Mouse (Mus musculus): ENCODE results near the gene Otogl.

Otogl gene

GRCm38 (mm10) chr10:107930471-107931021 is 18.6 kb upstream of the Otogl start:
- TF ChIP-seq GATA4 (IDR thresholded peaks at IDR 0.05; ENCODE audit: insufficient replicate concordance, low read length): peak; percentile 59; the same call in 1 of the 2 replicates

GRCm38 (mm10) chr10:107925306-107925705 is 13.4 kb upstream of the Otogl start:
- no peak for TF ChIP-seq GATA4 (IDR thresholded peaks at IDR 0.05; ENCODE audit: insufficient replicate concordance, low read length)

- 0 out of 2 replicates have a peak, but pooled peaks have one; percentile 18 for TF ChIP-seq GATA4 (IDR thresholded peaks at IDR 0.05; ENCODE audit: insufficient replicate concordance, low read length)
These were observed 11.9 kb upstream of the Otogl start for GRCm38 (mm10) chr10:107923860-107924259.

GRCm38 (mm10) chr10:107922750-107923149 is 10.8 kb upstream of the Otogl start:
- no peak for TF ChIP-seq GATA4 (IDR thresholded peaks at IDR 0.05; ENCODE audit: insufficient replicate concordance, low read length)

GRCm38 (mm10) chr10:107921549-107921948 is 9.6 kb upstream of the Otogl start:
- TF ChIP-seq GATA4 (IDR thresholded peaks at IDR 0.05; ENCODE audit: insufficient replicate concordance, low read length): no peak

GRCm38 (mm10) chr10:107921134-107921533 is 9.2 kb upstream of the Otogl start:
- no peak for TF ChIP-seq GATA4 (IDR thresholded peaks at IDR 0.05; ENCODE audit: insufficient replicate concordance, low read length)

- TF ChIP-seq GATA4 (IDR thresholded peaks at IDR 0.05; ENCODE audit: insufficient replicate concordance, low read length): no peak
These were observed 1.1 kb upstream of the Otogl start for GRCm38 (mm10) chr10:107913013-107913412.

GRCm38 (mm10) chr10:107906453-107906852 is 5.5 kb downstream of the Otogl start:
- TF ChIP-seq GATA4 (IDR thresholded peaks at IDR 0.05; ENCODE audit: insufficient replicate concordance, low read length): no peak

- no peak for TF ChIP-seq GATA4 (IDR thresholded peaks at IDR 0.05; ENCODE audit: insufficient replicate concordance, low read length)
These were observed 6.5 kb downstream of the Otogl start for GRCm38 (mm10) chr10:107905274-107906034.

- TF ChIP-seq GATA4 (IDR thresholded peaks at IDR 0.05; ENCODE audit: insufficient replicate concordance, low read length): no peak
These were observed 10.0 kb downstream of the Otogl start for GRCm38 (mm10) chr10:107901958-107902357.

GRCm38 (mm10) chr10:107901204-107901879 is 10.6 kb downstream of the Otogl start:
- no peak for TF ChIP-seq GATA4 (IDR thresholded peaks at IDR 0.05; ENCODE audit: insufficient replicate concordance, low read length)

- no peak for TF ChIP-seq GATA4 (IDR thresholded peaks at IDR 0.05; ENCODE audit: insufficient replicate concordance, low read length)
These were observed 12.0 kb downstream of the Otogl start for GRCm38 (mm10) chr10:107899946-107900345.

GRCm38 (mm10) chr10:107896158-107896557 is 15.8 kb downstream of the Otogl start:
- no peak for TF ChIP-seq GATA4 (IDR thresholded peaks at IDR 0.05; ENCODE audit: insufficient replicate concordance, low read length)

- TF ChIP-seq GATA4 (IDR thresholded peaks at IDR 0.05; ENCODE audit: insufficient replicate concordance, low read length): no peak
These were observed 17.0 kb downstream of the Otogl start for GRCm38 (mm10) chr10:107894663-107895581.

GRCm38 (mm10) chr10:107890400-107890799 is 21.5 kb downstream of the Otogl start:
- TF ChIP-seq GATA4 (IDR thresholded peaks at IDR 0.05; ENCODE audit: insufficient replicate concordance, low read length): no peak

Data from liver, adult (tissue).